Mouse (Mus musculus): Measurements from ENCODE around the gene T2. TPM values are rescaled to one million over a fixed set of nuclear protein-coding genes. Genes with fewer than 3 reads are reported as not detected.
A peak's percentile ranks its signal among the peaks of the same experiment; 100 is the strongest.

The T2 gene
- polyA plus RNA-seq, 1 experiment from 2014 or later = 0.31 TPM

DNA sequence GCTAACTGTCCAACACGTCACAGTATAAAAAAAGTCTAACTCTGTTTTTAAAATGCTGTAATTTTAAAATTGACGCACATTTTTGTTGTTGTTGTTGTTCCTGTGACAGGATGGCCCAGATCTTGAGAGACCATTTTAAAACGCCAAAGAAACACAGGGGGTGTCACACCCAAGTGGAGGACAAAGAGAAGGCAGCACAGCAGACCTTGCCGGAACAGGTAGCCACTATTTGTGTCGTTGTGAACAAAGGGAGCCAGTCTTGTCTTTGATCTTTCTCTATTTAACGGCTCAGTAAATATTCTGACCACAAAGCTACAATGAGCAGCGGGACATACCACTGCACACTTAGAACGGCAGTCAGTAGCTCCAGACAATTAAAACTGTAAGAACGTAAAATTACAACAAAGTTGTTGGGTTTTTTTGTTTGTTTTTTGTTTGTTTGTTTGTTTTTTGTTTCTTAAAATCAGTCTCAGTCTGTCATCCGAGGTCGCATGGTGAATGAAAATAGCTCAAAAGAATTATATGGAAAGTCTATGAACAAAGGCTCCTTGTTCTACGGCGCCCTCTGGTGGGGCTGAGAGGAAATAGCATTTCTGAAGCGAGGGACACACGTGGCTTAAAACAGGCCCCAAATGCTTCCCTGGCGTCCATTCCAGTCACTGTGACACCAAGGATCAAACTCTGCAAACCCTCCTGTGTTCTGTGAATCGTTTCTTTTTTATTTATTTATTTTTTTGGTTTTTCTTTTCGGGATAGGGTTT, 16.7 kb downstream of the T2 start:
- H3K27ac ChIP-seq = peak overlapping the region; percentile 94
- ATAC-seq (ENCODE audit: low FRiP score) (no peak), DNase-seq (ENCODE audit: low spot score) (peak; percentile 91)
- no peaks in the 10 kb centered on the region for H3K36me3 ChIP-seq (replicated peaks; ENCODE audit: control insufficient read depth, insufficient read depth)
- peaks cover 48% of the 10 kb centered on the region for H3K4me1 ChIP-seq (replicated peaks; ENCODE audit: control insufficient read depth, insufficient read depth, low read length)
- H3K9ac ChIP-seq = peak overlapping the region; percentile 83
- peak overlapping the region; percentile 37 for H3K4me3 ChIP-seq (replicated peaks; ENCODE audit: low read length)
- under 1% methylated on average over 18 of the region's 18 CpGs for WGBS
- no peaks in the 10 kb centered on the region for H3K9me3 ChIP-seq (ENCODE audit: control insufficient read depth, low read length)
- no peaks in the 10 kb centered on the region for H3K27me3 ChIP-seq (ENCODE audit: control insufficient read depth, insufficient read depth, low read length)
- peak overlapping the region; percentile 81 for H3K4me2 ChIP-seq (replicated peaks)

DNA sequence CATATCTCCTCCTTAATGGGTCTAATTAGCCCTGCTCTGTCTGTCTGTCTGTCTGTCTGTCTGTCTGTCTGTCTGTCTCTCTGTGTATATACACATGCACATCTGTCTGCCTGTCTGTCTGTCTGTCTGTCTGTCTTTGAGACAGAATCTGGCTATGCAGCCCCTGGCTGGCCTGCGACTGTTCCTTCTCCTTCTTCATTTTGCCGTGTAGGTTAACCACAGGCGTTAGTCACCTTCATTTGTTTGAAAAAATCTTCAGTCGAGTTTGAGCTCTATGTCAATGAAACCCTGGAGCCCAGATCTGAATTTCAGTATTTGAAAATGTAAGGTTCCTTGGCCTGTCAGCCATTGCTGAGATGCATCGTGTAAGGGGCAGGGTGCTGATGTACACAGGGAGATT, 21.5 kb downstream of the T2 start:
- DNase-seq (ENCODE audit: low spot score) (no peak), ATAC-seq (ENCODE audit: low FRiP score) (no peak)
- Histone ChIP-seq H3K9me3 (ENCODE audit: control insufficient read depth, low read length) (no peaks in the 10 kb centered on the region), H3K27me3 (ENCODE audit: control insufficient read depth, insufficient read depth, low read length) (no peaks in the 10 kb centered on the region), H3K27ac (no peak overlapping the region), H3K36me3 (replicated peaks; ENCODE audit: control insufficient read depth, insufficient read depth) (no peaks in the 10 kb centered on the region), H3K4me3 (replicated peaks; ENCODE audit: low read length) (no peak overlapping the region), H3K4me1 (replicated peaks; ENCODE audit: control insufficient read depth, insufficient read depth, low read length) (peaks cover 6% of the 10 kb centered on the region; the same call in 1 of the 2 replicates), H3K4me2 (replicated peaks) (no peak overlapping the region), H3K9ac (no peak overlapping the region)
- 59% methylated on average over 5 of the region's 5 CpGs for WGBS

DNA sequence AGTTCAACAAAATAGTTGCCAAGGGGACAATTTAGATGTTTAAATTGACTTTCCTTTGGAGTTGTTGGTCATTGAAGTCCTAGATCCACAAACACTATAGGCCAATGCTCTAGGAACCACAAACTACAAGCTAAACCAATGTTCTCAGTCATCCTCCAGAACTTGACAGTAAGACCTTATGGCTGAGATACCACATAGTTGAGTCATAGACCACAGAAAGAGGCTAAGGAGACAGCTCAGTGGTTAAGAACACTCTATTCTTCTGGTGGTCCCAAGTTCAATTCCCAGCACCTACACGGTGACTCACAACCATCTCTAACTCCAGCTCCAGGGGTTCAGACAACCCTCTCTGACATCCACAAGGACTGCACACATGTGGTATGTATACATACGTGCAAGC, 29.6 kb downstream of the T2 start:
- peaks cover 8% of the 10 kb centered on the region; the same call in 1 of the 2 replicates for H3K4me1 ChIP-seq (replicated peaks; ENCODE audit: control insufficient read depth, insufficient read depth, low read length)
- WGBS = 95% methylated on average over 2 of the region's 2 CpGs
- peaks cover 32% of the 10 kb centered on the region for H3K27me3 ChIP-seq (ENCODE audit: control insufficient read depth, insufficient read depth, low read length)
- no peaks in the 10 kb centered on the region for H3K36me3 ChIP-seq (replicated peaks; ENCODE audit: control insufficient read depth, insufficient read depth)
- H3K9me3 ChIP-seq (ENCODE audit: control insufficient read depth, low read length) = no peaks in the 10 kb centered on the region
- no peak overlapping the region for H3K9ac ChIP-seq
- ATAC-seq (ENCODE audit: low FRiP score) (no peak), DNase-seq (ENCODE audit: low spot score) (no peak)
- H3K4me3 ChIP-seq (replicated peaks; ENCODE audit: low read length) = no peak overlapping the region
- H3K4me2 ChIP-seq (replicated peaks) = no peak overlapping the region
- H3K27ac ChIP-seq = no peak overlapping the region

DNA sequence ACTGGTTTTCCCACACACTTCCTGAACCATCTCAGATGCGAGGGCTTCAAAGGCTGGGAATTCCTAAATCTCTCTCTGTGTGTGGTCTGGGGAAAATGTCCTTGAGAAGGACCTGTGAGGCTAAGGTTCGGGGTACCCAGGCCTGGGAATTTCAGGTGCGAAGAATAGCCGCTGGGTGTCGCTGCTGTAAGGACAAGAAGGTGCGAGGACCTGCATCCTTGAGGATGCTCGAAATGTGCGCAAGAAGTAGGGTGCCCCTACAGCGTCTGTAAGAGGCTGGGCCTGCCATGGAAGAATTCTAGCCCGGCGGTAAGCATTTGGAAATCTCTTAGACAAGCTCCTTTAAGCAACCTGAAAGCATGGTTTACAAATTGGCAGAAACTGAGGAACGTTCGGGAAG, 32.7 kb downstream of the T2 start:
- H3K27ac ChIP-seq = no peak overlapping the region
- no peaks in the 10 kb centered on the region for H3K9me3 ChIP-seq (ENCODE audit: control insufficient read depth, low read length)
- peak overlapping the region; percentile 48 for H3K4me2 ChIP-seq (replicated peaks)
- H3K4me3 ChIP-seq (replicated peaks; ENCODE audit: low read length) = peak overlapping the region; percentile 31
- H3K4me1 ChIP-seq (replicated peaks; ENCODE audit: control insufficient read depth, insufficient read depth, low read length) = peaks cover 8% of the 10 kb centered on the region; the same call in 1 of the 2 replicates
- H3K9ac ChIP-seq = peak overlapping the region; percentile 46
- DNase-seq (ENCODE audit: low spot score) (peak; percentile 71), ATAC-seq (ENCODE audit: low FRiP score) (no peak)
- H3K36me3 ChIP-seq (replicated peaks; ENCODE audit: control insufficient read depth, insufficient read depth) = no peaks in the 10 kb centered on the region
- WGBS = 2% methylated on average over 13 of the region's 13 CpGs
- H3K27me3 ChIP-seq (ENCODE audit: control insufficient read depth, insufficient read depth, low read length) = peaks cover 45% of the 10 kb centered on the region

GRCm38 (mm10) chr17:8388990-8389789, 33.4 kb downstream of the T2 start:
- Histone ChIP-seq H3K9ac (peak overlapping the region; percentile 46), H3K36me3 (replicated peaks; ENCODE audit: control insufficient read depth, insufficient read depth) (no peaks in the 10 kb centered on the region), H3K27me3 (ENCODE audit: control insufficient read depth, insufficient read depth, low read length) (peaks cover 45% of the 10 kb centered on the region), H3K4me2 (replicated peaks) (peak overlapping the region; percentile 48), H3K4me1 (replicated peaks; ENCODE audit: control insufficient read depth, insufficient read depth, low read length) (peaks cover 8% of the 10 kb centered on the region; the same call in 1 of the 2 replicates), H3K27ac (no peak overlapping the region), H3K4me3 (replicated peaks; ENCODE audit: low read length) (peak overlapping the region; percentile 31), H3K9me3 (ENCODE audit: control insufficient read depth, low read length) (no peaks in the 10 kb centered on the region)
- no peak for ATAC-seq (ENCODE audit: low FRiP score)
- WGBS = 2% methylated on average over 28 of the region's 28 CpGs
- DNase-seq (ENCODE audit: low spot score) = no peak

GRCm38 (mm10) chr17:8389790-8390095, 34.0 kb downstream of the T2 start:
- ATAC-seq (ENCODE audit: low FRiP score) (no peak), DNase-seq (ENCODE audit: low spot score) (no peak)
- peaks cover 8% of the 10 kb centered on the region; the same call in 1 of the 2 replicates for H3K4me1 ChIP-seq (replicated peaks; ENCODE audit: control insufficient read depth, insufficient read depth, low read length)
- 6% methylated on average over 10 of the region's 10 CpGs for WGBS
- H3K27ac ChIP-seq = no peak overlapping the region
- no peaks in the 10 kb centered on the region for H3K36me3 ChIP-seq (replicated peaks; ENCODE audit: control insufficient read depth, insufficient read depth)
- no peak overlapping the region for H3K9ac ChIP-seq
- H3K27me3 ChIP-seq (ENCODE audit: control insufficient read depth, insufficient read depth, low read length) = peaks cover 45% of the 10 kb centered on the region
- no peaks in the 10 kb centered on the region for H3K9me3 ChIP-seq (ENCODE audit: control insufficient read depth, low read length)
- H3K4me2 ChIP-seq (replicated peaks) = peak overlapping the region; percentile 48
- peak overlapping the region; percentile 31; the same call in 1 of the 2 replicates for H3K4me3 ChIP-seq (replicated peaks; ENCODE audit: low read length)

GRCm38 (mm10) chr17:8390487-8390886, 34.7 kb downstream of the T2 start:
- Histone ChIP-seq H3K27ac (no peak overlapping the region), H3K9ac (no peak overlapping the region), H3K9me3 (ENCODE audit: control insufficient read depth, low read length) (no peaks in the 10 kb centered on the region), H3K4me3 (replicated peaks; ENCODE audit: low read length) (no peak overlapping the region), H3K27me3 (ENCODE audit: control insufficient read depth, insufficient read depth, low read length) (peaks cover 45% of the 10 kb centered on the region), H3K36me3 (replicated peaks; ENCODE audit: control insufficient read depth, insufficient read depth) (no peaks in the 10 kb centered on the region), H3K4me1 (replicated peaks; ENCODE audit: control insufficient read depth, insufficient read depth, low read length) (peaks cover 8% of the 10 kb centered on the region; the same call in 1 of the 2 replicates), H3K4me2 (replicated peaks) (no peak overlapping the region)
- no peak for ATAC-seq (ENCODE audit: low FRiP score)
- DNase-seq (ENCODE audit: low spot score) = no peak
- WGBS = 56% methylated on average over 4 of the region's 4 CpGs

GRCm38 (mm10) chr17:8396371-8396770, 40.6 kb downstream of the T2 start:
- H3K9me3 ChIP-seq (ENCODE audit: control insufficient read depth, low read length) = no peaks in the 10 kb centered on the region
- peaks cover 3% of the 10 kb centered on the region; the same call in 1 of the 2 replicates for H3K27me3 ChIP-seq (ENCODE audit: control insufficient read depth, insufficient read depth, low read length)
- no peak overlapping the region for H3K27ac ChIP-seq
- WGBS = 62% methylated on average over 4 of the region's 4 CpGs
- ATAC-seq (ENCODE audit: low FRiP score) (no peak), DNase-seq (ENCODE audit: low spot score) (no peak)
- no peak overlapping the region for H3K4me2 ChIP-seq (replicated peaks)
- H3K36me3 ChIP-seq (replicated peaks; ENCODE audit: control insufficient read depth, insufficient read depth) = no peaks in the 10 kb centered on the region
- H3K9ac ChIP-seq = no peak overlapping the region
- H3K4me3 ChIP-seq (replicated peaks; ENCODE audit: low read length) = no peak overlapping the region
- no peaks in the 10 kb centered on the region for H3K4me1 ChIP-seq (replicated peaks; ENCODE audit: control insufficient read depth, insufficient read depth, low read length)

DNA sequence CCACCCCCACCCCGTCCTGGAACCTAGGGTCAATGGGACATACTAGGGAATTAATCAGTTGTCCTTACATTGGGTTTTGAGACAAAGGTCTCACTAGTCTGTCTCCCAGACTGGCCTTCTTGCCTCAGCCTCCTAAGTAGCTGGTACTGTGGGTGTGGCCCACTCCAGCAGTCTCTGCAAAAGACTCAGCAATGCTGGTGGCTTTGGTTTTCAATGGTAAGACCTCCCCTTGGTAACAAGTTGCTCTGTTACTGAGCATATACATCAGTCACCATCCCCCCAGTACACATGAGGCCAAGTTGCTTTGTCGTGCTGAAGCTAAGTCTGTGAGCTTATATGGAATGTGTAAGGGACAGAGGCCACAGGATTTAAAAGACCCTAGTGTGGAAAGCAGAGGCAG, 42.2 kb downstream of the T2 start:
- WGBS = 63% methylated on average over 2 of the region's 2 CpGs
- Histone ChIP-seq H3K27ac (no peak overlapping the region), H3K9me3 (ENCODE audit: control insufficient read depth, low read length) (no peaks in the 10 kb centered on the region), H3K27me3 (ENCODE audit: control insufficient read depth, insufficient read depth, low read length) (no peaks in the 10 kb centered on the region), H3K4me2 (replicated peaks) (no peak overlapping the region), H3K4me1 (replicated peaks; ENCODE audit: control insufficient read depth, insufficient read depth, low read length) (no peaks in the 10 kb centered on the region), H3K36me3 (replicated peaks; ENCODE audit: control insufficient read depth, insufficient read depth) (no peaks in the 10 kb centered on the region), H3K9ac (no peak overlapping the region), H3K4me3 (replicated peaks; ENCODE audit: low read length) (no peak overlapping the region)
- DNase-seq (ENCODE audit: low spot score) = no peak
- ATAC-seq (ENCODE audit: low FRiP score) = no peak
